Mouse (Mus musculus) monocyte, adult 2 months (primary cell): ENCODE measurements around the gene Cacng7.

Experiments used
- DNase-seq, 2 experiments: peaks; one replicate each; pipeline ENCODE4 v3.0.0; 2022; ENCODE audit warnings: low spot score in 2 of 2, low read depth in 1 of 2

Cacng7 gene

DNA sequence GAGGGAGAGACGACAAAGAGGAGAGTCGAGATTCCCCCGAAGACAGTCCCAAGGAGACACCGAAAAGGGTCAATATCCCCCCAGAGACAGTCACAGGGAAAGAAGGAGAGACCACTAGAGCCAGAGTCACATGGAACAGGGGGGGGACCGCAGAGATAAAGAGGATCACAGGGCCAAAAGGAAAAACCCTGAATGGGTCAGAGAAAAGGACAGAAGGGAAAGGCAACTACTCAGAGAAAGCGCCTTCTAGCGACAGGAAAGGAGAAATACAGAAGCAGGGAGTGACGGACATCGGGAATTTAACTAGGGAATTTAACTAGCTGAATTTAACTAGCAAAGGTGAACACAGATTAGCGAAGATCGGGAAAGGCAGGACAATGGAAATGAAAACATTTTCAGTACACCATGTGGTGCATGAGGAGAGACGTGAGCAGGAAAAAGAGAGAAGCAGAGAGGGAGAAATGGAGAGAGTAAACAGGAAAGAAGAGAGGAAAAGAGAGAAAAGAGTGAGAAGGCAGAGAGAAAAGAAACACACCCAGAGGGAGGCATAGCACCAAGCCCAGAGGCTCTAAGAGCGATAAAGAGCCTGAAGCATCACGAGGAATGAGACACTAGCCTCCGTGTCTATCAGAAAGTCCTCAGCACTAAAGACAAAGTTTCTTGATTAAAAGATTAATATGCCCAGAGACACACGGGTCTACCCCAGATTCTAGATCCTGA is 30.0 kb upstream of the Cacng7 start:
- no peak for DNase-seq

DNA sequence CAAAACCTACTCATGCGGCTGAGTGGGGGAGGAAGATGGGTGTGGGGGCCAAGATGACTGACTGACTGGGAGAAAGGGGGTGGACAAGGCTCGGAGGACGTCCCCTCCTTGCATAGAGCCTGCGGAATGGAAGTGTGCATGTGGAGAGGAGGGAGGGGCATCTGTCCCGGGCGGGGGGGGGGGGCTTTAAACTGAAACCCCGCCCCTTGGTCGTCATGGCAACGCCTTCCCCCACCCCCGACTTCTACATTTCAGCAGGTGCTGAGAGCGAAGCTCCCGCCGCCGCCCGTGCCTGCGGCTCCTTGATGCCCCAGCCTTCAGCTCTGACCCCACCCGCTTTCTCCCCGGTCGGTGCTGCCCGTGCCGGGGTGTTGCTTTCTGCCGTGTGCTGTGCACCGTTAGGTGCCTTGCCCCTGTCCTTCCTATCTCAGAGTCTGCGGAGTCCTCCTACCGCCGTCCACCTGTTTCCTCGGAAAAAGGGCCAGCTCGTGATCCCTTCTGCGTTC is 29.4 kb upstream of the Cacng7 start:
- DNase-seq = no peak

DNA sequence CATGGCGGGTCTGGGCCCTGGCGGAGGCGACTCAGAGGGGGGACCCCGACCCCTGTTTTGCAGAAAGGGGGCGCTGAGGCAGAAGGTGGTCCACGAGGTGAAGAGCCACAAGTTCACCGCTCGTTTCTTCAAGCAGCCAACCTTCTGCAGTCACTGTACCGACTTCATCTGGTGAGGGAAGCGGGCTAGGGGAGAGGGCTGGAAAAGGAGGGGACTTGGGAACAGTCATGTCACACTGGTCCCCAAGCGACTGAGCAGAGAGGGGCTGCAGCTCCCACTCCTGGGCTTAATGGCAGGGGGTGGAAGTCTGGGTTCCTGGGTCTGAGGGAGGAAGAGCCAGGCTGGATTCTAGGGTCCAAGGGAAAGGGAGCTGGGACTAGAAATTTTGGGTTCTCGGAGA is 29.0 kb upstream of the Cacng7 start:
- DNase-seq = no peak

DNA sequence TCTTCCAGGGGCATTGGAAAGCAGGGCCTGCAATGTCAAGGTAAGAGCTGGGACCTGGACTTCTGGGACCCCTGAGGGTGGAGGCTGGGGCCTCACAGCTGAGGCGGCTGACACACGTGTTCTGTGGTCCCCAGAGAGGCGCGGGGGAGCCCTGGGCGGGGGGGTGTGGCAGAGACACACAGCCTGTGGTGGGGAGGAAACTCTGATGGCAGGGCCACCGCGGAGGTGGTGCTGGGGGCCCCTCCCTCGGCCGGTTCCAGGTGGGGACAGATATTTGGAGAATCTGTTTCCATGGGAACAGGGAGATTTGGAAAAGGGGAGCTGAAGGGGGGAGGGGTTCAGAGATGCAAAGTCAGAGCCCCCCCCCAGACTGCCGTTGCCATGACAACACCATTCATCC is 28.5 kb upstream of the Cacng7 start:
- DNase-seq = no peak

DNA sequence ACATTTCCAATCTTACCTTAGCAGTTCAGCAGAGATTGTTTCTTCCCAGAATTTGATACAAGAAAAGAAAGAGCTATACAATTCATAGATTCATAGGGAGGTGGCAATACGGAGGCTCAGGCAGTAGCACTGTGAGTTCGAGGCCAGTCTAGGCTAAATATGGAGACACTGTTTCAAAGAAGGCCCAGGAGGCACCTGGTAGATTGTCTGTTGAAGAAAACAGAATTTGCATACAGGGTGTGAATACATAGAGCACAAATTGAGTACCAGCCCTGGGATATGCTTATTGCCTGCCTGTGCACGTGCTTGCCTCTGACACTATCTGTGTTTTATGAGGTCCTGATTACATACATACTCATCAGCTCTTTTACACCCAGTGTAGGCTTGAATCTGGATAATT is 26.4 kb upstream of the Cacng7 start:
- no peak for DNase-seq

DNA sequence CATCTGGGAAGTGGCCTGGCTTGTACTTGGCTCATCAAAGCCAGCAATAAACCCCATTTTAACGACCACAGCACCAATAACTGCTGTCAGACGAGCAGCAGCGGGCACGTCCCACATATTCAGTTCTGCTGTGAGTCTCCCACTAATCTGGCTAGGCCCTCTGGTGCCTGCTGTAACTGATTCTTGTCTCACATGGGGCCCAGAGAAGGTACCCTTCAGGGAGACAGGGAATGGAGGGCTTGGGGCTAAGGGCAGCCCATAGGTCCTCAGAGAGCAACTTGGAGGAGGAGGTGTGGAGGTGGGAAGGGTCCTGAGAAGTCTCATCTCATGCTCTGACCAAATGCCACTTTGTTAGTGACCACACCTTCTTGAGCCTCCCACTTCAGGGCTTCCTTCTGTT is 24.1 kb upstream of the Cacng7 start:
- no peak for DNase-seq

DNA sequence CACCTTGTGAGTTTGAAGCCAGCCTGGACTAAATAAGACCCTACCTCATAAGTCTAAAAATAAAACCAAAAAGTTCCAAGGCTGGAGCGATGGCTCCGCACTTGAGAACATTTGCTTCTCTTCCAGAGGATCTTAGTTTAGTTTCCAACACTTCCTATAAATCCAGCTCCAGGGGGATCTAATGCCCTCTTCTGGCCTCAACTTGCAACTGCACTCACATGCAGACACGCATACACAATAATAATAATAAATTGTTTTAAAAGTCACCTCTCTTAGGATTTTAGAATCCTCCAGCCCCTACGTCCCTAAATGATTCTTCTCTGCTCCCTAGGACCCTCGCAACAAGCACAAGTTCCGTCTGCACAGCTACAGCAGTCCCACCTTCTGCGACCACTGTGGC is 22.5 kb upstream of the Cacng7 start:
- DNase-seq = no peak

DNA sequence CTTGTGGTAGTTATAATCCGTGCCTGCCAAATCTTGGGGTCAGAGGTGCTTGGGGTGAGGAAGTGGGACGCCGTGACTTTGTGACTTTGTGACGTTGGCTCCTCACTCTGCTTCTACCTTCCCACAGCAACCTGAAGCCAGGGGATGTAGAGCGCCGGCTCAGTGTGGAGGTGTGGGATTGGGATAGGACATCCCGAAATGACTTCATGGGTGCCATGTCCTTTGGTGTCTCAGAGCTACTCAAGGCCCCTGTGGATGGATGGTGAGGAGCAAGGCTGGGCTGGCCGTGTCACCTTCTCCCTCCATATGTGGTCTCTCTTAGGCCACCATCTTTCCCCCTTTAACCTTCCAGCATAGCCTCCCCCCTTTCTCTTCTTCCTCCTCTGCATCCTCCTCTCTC is 19.2 kb upstream of the Cacng7 start:
- DNase-seq = no peak

DNA sequence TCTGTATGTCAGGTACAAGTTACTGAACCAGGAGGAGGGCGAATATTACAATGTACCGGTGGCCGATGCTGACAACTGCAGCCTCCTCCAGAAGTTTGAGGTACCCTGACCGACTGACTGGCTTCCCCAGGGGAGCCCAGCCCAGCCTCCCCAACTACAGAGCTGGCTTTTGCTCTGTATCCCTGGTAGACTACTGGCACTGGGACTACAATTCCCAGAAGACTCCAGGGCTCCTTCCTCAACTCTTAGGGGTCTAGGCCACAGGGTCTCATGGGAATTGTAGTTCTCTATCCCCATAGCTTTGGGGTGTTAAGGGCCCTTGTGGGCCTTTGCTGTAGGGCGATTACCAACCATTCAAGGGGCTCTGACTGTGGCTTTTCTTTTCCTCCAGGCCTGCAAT is 18.6 kb upstream of the Cacng7 start:
- no peak for DNase-seq

DNA sequence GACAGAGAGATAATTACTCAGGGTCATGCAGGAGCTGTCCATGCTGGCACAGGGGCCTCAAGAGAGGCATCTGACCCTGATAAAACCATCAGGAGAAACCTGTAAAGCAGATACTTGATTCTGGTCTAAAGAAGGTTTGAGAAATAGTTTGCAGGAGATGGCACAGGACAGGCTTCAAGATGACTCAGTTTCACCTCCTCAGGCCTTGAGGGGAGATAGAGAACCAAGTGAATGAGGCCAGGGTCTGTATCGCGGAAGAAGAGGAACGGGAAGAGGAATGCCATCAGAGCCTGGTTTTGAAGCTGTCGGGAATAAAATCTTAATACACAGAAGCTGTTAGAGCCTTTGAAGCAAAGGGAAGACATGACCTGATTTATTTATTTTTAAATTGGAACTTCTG is 15.1 kb upstream of the Cacng7 start:
- DNase-seq = no peak

DNA sequence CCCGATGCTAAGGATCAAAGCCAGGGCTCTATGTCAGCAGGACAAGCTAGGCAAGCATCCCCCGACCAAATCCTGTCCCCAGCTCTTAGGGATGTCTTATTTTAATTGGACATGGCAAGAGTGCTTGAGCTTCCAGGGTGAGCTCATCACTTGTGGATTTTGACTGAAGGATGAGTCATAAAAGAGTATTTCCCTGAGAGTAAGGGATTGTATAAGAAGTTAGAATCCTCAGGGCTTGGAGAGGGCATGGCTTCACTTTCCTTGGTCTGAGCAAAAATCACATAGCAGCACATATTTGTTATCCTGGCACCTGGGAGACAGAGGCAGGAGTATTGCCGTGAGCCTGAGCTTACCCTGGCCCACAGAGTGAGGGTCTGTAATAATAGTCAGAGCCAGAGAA is 11.9 kb upstream of the Cacng7 start:
- no peak for DNase-seq

DNA sequence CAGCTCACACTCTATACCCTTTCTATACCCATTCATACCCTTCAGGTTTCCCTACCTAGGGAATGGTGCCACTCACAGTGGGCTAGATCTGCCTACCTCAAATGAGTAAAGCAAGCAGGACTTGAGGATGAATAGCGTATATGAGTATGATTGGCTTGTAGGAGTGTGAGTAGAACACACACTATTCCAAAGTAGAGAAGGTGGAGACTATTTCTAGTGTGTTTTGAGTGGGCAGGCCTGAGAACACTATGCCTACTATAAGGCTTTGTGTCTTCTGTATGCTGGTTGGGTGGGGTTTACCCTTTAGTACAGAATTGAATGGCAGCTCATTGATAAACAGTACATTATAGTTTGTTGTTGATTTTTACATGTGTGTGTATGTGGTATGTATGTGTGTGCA is 8.9 kb upstream of the Cacng7 start:
- no peak for DNase-seq

DNA sequence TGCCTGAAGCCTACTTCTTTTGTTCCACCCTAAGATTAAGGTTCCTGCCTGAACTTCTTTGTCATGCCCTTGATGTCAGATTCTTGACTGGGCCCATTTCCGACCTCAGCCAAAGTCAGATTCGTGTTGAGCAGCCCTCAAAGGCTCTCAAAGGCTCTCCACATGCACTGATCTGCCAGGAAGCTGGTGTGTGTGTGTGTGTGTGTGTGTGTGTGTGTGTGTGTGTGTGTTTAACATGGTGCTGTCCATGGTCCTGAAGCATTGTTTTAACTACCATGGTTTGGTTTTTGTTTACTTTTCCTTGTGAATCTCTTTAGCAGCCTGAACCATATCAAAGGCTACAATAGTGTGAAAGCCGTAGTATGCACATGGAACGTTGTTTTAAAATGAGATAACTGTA is 4.8 kb upstream of the Cacng7 start:
- DNase-seq = no peak

DNA sequence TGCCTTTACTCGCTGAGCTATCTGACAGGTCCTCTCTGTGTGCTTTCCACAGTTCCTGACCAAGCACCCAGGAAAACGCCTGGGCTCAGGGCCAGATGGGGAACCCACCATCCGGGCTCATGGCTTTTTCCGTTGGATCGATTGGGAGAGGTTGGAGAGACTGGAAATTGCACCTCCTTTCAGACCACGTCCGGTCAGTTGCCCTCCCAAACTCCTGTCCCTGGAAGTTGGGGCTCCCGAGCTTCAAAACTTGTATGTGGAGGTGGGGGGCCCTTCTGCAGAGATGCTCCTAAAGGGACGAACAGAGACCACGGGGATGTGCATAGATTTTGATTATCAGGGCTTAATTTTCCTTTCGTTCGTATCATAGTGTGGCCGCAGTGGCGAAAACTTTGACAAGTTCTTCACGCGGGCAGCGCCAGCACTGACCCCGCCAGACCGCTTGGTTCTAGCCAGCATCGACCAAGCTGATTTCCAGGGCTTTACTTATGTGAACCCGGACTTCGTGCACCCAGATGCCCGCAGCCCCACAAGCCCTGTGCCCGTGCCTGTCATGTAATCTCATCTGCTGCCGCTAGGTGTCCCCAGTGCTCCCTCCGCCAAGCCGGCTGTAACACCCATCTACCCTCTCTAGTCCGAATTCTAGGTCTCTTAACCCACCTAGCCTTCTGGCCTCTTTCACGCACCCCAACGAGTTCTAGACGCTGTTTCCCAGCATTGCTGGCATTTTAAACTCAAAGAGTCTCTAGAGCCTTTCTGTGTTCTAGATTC is 2.8 kb upstream of the Cacng7 start:
- peak; percentile 14 to 59 for DNase-seq

DNA sequence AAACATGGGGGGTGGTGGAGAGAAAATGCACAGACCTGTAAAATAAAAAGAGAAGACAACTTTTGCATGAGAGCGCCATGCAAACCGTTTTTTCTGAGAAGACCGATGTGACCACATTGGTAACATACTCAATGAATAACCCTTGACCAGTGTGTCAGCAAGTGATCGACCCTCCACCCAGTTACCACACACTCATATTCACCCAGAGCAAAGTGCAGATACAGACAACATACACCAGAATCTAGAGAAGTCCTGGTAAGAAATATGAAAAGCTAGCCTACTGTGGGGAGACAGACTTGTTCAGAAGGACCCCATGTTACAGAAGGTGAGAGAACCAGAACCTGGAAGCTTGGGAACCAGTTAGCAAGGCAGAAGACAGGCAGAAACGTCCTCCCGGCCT is 1.6 kb upstream of the Cacng7 start:
- DNase-seq = no peak

DNA sequence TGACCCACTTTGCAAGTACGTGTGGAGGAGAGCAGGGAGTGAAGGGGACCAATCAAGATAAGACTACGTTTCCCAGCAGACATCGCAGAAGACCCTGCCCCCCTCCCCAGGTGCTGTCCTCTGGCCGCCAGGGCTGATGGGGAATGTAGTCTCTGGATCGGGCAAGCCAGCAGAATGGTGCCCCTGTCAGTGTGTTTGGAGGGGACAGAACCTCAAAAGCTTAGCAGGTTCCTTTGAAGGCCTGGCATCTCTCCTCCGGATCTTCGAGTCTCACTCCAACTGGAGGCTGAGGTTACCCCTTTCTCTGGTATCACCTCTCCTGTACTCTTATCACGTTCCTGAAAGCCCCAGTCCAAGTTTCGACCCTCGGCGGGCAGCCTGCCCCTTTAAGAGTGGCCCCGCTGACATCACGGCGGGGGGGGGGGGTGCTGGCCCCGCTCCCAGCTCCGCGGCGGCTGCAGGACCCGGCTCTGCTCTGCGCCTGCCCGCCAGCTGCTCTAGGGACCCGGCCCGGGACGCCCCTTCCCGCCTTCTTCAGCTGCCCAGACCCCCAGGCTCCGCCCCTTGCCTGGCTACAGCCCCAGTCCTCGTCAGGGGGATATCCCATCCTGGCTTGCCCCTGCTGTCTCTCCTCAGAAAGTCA is 1.1 kb upstream of the Cacng7 start:
- DNase-seq = no peak

DNA sequence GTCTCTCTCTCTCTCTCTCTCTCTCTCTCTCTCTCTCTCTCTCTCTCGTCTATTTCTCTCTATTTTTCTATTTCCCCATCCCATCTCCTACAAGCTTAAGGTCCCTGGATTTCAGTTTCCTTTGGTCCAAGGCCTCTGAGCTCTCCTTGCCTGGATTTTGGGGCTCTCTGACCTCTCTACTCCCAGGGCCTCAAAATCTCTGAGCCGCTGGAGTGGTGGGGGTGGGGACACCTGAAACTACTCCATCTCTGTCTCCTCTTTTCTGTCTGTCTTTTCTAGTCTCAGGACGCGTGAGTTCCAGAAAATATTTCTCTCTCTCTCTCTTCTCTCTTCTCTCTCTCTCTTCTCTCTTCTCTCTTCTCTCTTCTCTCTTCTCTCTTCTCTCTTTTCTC is 535 bp upstream of the Cacng7 start:
- DNase-seq = no peak

DNA sequence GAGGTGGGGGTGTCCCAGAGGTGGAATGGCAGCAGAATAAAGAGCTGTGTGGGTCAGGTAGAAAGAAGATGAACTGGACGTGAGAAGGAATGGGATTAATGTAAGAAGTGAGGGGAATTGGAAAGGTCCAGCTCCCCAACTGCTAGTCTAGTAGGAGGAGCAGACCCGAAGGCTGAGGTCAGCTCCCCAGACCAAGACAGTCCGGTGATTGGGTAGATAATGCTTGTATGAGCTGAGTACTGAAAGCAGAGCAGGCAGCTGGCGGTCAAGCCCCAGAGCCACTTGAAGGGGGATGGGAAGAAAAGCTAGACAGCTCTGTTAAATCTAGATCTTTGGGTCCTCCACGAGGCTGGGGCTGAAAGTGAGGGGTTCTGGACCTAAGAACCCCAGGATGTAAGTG is 787 bp downstream of the Cacng7 start:
- no peak for DNase-seq

DNA sequence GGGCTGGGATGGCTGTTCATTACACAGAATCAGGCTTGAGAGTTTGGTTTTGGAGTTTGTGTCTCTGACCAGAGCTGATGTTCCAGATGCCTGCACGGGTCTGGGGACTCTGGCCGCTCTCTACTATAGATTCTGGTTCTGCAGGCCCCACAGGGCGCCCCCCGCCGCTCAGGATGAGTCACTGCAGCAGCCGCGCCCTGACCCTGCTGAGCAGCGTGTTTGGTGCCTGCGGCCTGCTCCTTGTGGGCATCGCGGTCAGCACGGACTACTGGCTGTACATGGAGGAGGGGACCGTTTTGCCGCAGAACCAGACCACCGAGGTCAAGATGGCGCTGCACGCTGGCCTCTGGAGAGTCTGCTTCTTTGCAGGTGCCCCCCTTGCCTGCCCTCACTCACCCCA is 3.7 kb downstream of the Cacng7 start:
- DNase-seq = no peak

DNA sequence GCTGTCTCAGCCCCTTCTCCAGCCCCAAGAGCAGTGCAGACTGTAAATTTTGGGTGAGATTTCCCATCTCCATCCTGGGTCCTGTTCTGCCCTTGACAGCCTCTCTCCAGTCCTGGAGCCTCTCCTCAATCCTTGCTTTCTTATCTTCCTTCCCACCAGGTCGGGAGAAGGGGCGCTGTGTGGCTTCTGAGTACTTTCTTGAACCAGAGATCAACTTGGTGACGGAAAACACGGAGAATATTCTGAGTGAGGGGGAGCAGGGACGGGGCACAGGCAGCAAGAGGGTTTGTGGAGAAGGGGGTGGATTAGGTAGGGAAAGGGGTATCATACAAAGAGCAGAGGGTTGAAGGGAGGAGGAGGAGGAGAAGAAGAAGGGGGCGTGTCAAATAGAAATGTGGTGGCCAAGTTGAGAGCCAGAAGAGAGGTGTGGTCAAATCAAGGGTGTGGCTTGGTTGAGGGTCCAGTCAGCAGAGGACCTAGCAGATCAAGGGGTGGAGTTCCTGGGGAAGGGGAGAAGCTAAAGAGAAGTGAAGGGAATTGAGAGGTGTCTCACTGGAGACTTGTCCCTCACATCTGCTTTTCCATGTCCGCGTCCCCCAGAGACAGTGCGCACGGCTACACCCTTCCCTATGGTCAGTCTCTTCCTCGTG is 5.7 kb downstream of the Cacng7 start:
- DNase-seq = no peak

DNA sequence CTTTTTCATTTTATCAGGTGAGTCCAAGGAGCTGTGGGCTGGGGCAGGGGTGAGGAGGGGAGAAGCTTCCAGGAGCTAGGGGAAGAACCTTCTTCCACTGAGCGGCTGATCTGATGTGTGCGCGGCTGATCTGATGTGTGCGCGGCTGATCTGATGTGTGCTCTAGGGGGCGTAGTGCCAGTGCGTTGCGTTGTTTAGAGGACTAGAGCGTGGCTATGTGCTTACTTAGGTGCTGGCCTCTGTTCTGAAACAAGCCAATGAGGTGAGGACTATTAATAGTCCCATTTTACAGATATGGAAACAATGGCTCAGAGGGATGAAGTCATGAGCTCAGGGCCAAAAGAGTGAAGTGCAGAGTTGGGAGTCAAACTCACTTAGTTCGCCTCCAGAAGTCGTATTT is 6.3 kb downstream of the Cacng7 start:
- no peak for DNase-seq

DNA sequence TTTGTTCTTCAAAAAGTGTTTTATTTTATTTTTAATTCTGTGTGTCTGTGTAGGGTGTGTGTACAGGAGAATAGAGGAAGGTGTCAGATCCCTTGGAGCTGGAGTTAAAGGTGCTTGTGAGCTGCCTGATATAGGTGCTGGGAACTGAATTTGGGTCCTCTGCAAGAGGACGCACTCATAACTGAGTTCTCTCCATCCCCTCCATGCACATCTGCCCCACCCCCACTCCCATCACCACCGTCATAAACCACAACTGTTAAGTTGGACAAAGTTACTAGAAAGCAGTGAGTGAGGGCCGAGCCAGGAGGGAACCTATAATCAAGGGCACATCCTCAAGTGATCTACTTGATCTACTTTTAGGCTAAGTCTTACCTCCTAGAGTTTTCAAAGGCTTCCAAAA is 11.1 kb downstream of the Cacng7 start:
- DNase-seq = no peak
